Mouse (Mus musculus) midbrain, embryonic 11.5 days (tissue): ENCODE results near the gene Adora2a. TPM values are rescaled to one million over a fixed set of nuclear protein-coding genes. Genes with fewer than 3 reads are reported as not detected.
"Not testable (repeated sequence)": the region's sequence is repeated elsewhere in the genome, so short reads cannot be mapped to it uniquely, and the experiment has no call there.

ENCODE experiments used
- ATAC-seq: fragments of 200-750 bp; cut with Nextera tagmentation; 2 replicates; pipeline ENCODE4 v1.8.0; 2017; ENCODE audit warnings: moderate TSS enrichment, moderate library complexity; ENCODE audit not compliant: low FRiP score
- DNase-seq: peaks from one replicate; pipeline ENCODE4 v3.0.0; 2015; ENCODE audit warnings: low spot score; ENCODE audit errors: missing footprints
- H3K27ac ChIP-seq: fragments of 300-500 bp; sonication (generic); 2 replicates; pipeline ENCODE4 v1.5.1; 2014; ENCODE audit warnings: low read depth, low read length
- H3K27me3 ChIP-seq: fragments of 300-500 bp; sonication (generic); 2 replicates; pipeline ENCODE4 v1.6.1; 2014; ENCODE audit warnings: mild to moderate bottlenecking, low read length, moderate library complexity, mixed read lengths; ENCODE audit not compliant: control insufficient read depth, insufficient read depth
- H3K36me3 ChIP-seq: fragments of 300-500 bp; sonication (generic); 2 replicates; pipeline ENCODE4 v1.6.1; 2014; ENCODE audit warnings: mild to moderate bottlenecking, low read length, moderate library complexity, mixed read lengths; ENCODE audit not compliant: control insufficient read depth, insufficient read depth
- H3K4me1 ChIP-seq: fragments of 300-500 bp; sonication (generic); 2 replicates; pipeline ENCODE4 v1.6.1; 2014; ENCODE audit warnings: low read length; ENCODE audit not compliant: control insufficient read depth, insufficient read depth
- H3K4me2 ChIP-seq: fragments of 300-500 bp; sonication (generic); 2 replicates; pipeline ENCODE4 v1.6.1; 2014; ENCODE audit warnings: mild to moderate bottlenecking, moderate library complexity
- H3K4me3 ChIP-seq: fragments of 300-500 bp; sonication (generic); 2 replicates; pipeline ENCODE4 v1.5.1; 2014; ENCODE audit warnings: low read depth, low read length
- H3K9ac ChIP-seq: fragments of 300-500 bp; sonication (generic); 2 replicates; pipeline ENCODE4 v1.6.1; 2014; ENCODE audit warnings: low read length
- H3K9me3 ChIP-seq: fragments of 300-500 bp; sonication (generic); 2 replicates; pipeline ENCODE4 v1.6.1; 2016; ENCODE audit warnings: low read length; ENCODE audit not compliant: control insufficient read depth
- WGBS: fragments of 180-500 bp; shearing (Covaris S2); extraction: QIAGEN DNeasy Blood & Tissue Kit; methylation state at CpG from one replicate; pipeline ENCODE4 v1.1.7; 2014; 5-methylcytosine and 5-hydroxymethylcytosine counted together
- polyA plus RNA-seq: library from polyadenylated mRNA; unstranded; fragments of >200 nt; fragmentation: Nextera tagmentation; extraction: Ambion mirVana; gene quantifications from 2 replicates; pipeline ENCODE4 v1.2.1, GENCODE M21; 2014

Adora2a gene
- polyA plus RNA-seq, 1 experiment from 2014 or later, result 2.8 TPM

DNA sequence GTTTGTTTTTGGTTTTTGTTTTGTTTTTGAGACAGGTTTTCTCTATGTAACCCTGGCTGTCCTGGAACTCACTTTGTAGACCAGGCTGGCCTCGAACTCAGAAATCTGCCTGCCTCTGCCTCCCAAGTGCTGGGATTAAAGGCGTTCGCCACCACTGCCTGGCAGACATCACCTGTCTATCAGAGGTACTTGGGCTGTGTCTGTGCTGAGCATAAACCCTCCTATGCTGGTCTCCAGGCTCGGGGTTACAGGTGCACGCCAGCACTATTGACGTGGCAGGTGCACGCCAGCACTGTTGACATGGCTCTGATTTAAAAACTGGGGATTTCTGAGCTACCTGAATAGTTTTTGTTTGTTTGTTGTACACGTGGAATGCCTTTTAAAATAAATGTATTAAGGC is 24.5 kb upstream of the Adora2a start:
- H3K27ac ChIP-seq, H3K9me3 ChIP-seq, H3K4me1 ChIP-seq, DNase-seq, H3K27me3 ChIP-seq, H3K9ac ChIP-seq, H3K4me2 ChIP-seq, H3K4me3 ChIP-seq, ATAC-seq, H3K36me3 ChIP-seq: not testable (repeated sequence)
- 93% methylated on average over 8 of the region's 8 CpGs for WGBS

DNA sequence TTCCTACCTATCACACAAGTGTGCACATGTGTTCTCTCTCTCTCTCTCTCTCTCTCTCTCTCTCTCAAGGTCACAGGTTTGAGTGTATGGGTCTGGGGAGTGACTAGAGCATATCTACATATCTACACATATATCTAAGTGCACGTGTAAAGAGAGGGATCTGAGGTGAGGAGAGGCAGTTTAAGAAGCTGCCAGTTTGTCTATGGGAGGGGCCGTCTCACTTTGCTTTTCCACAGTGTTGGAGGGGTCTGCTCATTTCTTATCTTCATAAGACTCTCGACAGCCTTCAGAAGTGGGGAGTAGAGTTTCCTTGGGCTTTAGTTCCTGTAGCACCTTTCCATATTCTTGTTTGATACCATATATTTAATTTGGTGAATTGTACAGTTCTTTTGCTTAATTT is 23.4 kb upstream of the Adora2a start:
- H3K9me3 ChIP-seq, result no peaks in the 10 kb centered on the region
- no peak for ATAC-seq
- no peak overlapping the region for H3K27ac ChIP-seq
- H3K27me3 ChIP-seq, result no peaks in the 10 kb centered on the region
- 0 out of 2 replicates have a peak, but pooled peaks cover 2% of the 10 kb centered on the region for H3K36me3 ChIP-seq
- no peak overlapping the region for H3K4me2 ChIP-seq
- no peaks in the 10 kb centered on the region for H3K4me1 ChIP-seq
- H3K9ac ChIP-seq, result no peak overlapping the region
- no peak overlapping the region for H3K4me3 ChIP-seq
- WGBS, result 82% methylated on average over 3 of the region's 3 CpGs
- no peak for DNase-seq

GRCm38 (mm10) chr10:75294362-75294761 is 22.3 kb upstream of the Adora2a start:
- Histone ChIP-seq H3K27me3 (no peaks in the 10 kb centered on the region), H3K36me3 (0 out of 2 replicates have a peak, but pooled peaks cover 2% of the 10 kb centered on the region), H3K4me2 (no peak overlapping the region), H3K9ac (no peak overlapping the region), H3K4me1 (no peaks in the 10 kb centered on the region), H3K27ac (no peak overlapping the region), H3K9me3 (no peaks in the 10 kb centered on the region), H3K4me3 (no peak overlapping the region)
- DNase-seq, result no peak
- ATAC-seq, result no peak
- 87% methylated on average over 4 of the region's 4 CpGs for WGBS

- H3K36me3 ChIP-seq, result 0 out of 2 replicates have a peak, but pooled peaks cover 2% of the 10 kb centered on the region
- no peak overlapping the region for H3K4me3 ChIP-seq
- no peak overlapping the region for H3K27ac ChIP-seq
- no peak overlapping the region for H3K4me2 ChIP-seq
- no peaks in the 10 kb centered on the region for H3K4me1 ChIP-seq
- no peaks in the 10 kb centered on the region for H3K27me3 ChIP-seq
- 76% methylated on average over 4 of the region's 4 CpGs for WGBS
- H3K9ac ChIP-seq, result no peak overlapping the region
- ATAC-seq (no peak), DNase-seq (no peak)
- H3K9me3 ChIP-seq, result no peaks in the 10 kb centered on the region
Measured at GRCm38 (mm10) chr10:75294926-75295325, 21.8 kb upstream of the Adora2a start.

DNA sequence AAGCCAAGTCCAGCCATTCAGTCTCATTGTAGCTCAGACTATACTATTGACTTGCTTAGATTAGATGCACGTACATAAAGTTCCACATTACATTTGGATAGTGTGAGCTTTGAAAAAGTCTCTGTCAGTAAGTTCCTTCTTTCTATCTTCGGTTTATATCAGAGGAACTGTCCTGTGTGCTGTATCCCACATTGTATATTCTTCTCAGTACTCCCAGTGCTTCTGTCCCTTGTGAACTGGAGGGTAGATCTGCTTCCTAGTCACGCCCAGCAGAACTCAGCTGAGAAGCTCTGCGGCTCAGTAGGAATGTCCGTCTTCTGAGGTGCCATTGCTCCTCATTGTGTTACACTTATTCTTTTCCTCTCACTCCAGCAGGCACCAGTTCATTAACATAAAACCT is 18.1 kb upstream of the Adora2a start:
- DNase-seq, result no peak
- Histone ChIP-seq H3K9ac (no peak overlapping the region), H3K4me2 (no peak overlapping the region), H3K9me3 (no peaks in the 10 kb centered on the region), H3K4me1 (no peaks in the 10 kb centered on the region), H3K36me3 (0 out of 2 replicates have a peak, but pooled peaks cover 2% of the 10 kb centered on the region), H3K27me3 (no peaks in the 10 kb centered on the region), H3K4me3 (no peak overlapping the region), H3K27ac (no peak overlapping the region)
- WGBS, result 88% methylated on average over 5 of the region's 5 CpGs
- ATAC-seq, result no peak

- no peaks in the 10 kb centered on the region for H3K9me3 ChIP-seq
- no peak overlapping the region for H3K9ac ChIP-seq
- ATAC-seq (no peak), DNase-seq (no peak)
- H3K36me3 ChIP-seq, result 0 out of 2 replicates have a peak, but pooled peaks cover 2% of the 10 kb centered on the region
- H3K27me3 ChIP-seq, result no peaks in the 10 kb centered on the region
- no peak overlapping the region for H3K4me2 ChIP-seq
- no peak overlapping the region for H3K4me3 ChIP-seq
- no peaks in the 10 kb centered on the region for H3K4me1 ChIP-seq
- no peak overlapping the region for H3K27ac ChIP-seq
- WGBS, result 92% methylated on average over 5 of the region's 5 CpGs
Measured at GRCm38 (mm10) chr10:75299785-75300418, 16.8 kb upstream of the Adora2a start.

- Histone ChIP-seq H3K9me3 (no peaks in the 10 kb centered on the region), H3K4me3 (no peak overlapping the region), H3K27me3 (no peaks in the 10 kb centered on the region), H3K4me1 (no peaks in the 10 kb centered on the region), H3K9ac (no peak overlapping the region), H3K4me2 (no peak overlapping the region), H3K36me3 (0 out of 2 replicates have a peak, but pooled peaks cover 2% of the 10 kb centered on the region), H3K27ac (no peak overlapping the region)
- ATAC-seq (no peak), DNase-seq (no peak)
- WGBS, result 94% methylated on average over 12 of the region's 12 CpGs
Measured at GRCm38 (mm10) chr10:75301195-75301806, 15.4 kb upstream of the Adora2a start.

DNA sequence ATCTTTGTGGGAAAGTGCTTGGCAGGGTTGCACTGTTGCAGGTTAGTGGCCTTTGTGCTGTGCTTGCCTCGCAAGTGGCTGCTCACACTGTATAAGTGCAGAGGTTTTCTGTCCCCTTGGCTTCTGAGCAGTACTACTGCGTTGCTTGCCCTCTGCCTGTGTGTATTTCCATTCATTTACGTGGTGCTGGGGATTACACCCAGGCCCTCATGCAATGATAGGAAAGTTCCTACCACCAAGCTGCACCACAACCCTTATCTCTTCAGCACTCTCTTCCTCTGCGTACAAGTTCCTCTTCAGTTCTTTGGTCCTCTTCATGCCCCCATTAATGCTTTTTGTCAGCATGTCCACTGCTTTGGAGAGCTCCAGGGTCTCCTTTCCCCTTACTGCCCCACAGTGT is 14.7 kb upstream of the Adora2a start:
- WGBS, result 93% methylated on average over 4 of the region's 4 CpGs
- H3K27ac ChIP-seq, result no peak overlapping the region
- no peaks in the 10 kb centered on the region for H3K27me3 ChIP-seq
- H3K4me1 ChIP-seq, result no peaks in the 10 kb centered on the region
- H3K9me3 ChIP-seq, result no peaks in the 10 kb centered on the region
- no peak for ATAC-seq
- H3K36me3 ChIP-seq, result 0 out of 2 replicates have a peak, but pooled peaks cover 2% of the 10 kb centered on the region
- H3K4me2 ChIP-seq, result no peak overlapping the region
- no peak overlapping the region for H3K9ac ChIP-seq
- no peak overlapping the region for H3K4me3 ChIP-seq
- DNase-seq, result no peak

GRCm38 (mm10) chr10:75302536-75302935 is 14.1 kb upstream of the Adora2a start:
- no peak for DNase-seq
- H3K4me1 ChIP-seq, result no peaks in the 10 kb centered on the region
- H3K27ac ChIP-seq, result no peak overlapping the region
- WGBS, result 88% methylated on average over 4 of the region's 4 CpGs
- no peaks in the 10 kb centered on the region for H3K9me3 ChIP-seq
- H3K4me3 ChIP-seq, result no peak overlapping the region
- no peak for ATAC-seq
- H3K9ac ChIP-seq, result no peak overlapping the region
- no peak overlapping the region for H3K4me2 ChIP-seq
- H3K27me3 ChIP-seq, result no peaks in the 10 kb centered on the region
- peaks cover under 1% of the 10 kb centered on the region; the same call in 1 of the 2 replicates for H3K36me3 ChIP-seq
